30 mouse cellular contexts compared by ENCODE assay signal in the genomic region with DNA sequence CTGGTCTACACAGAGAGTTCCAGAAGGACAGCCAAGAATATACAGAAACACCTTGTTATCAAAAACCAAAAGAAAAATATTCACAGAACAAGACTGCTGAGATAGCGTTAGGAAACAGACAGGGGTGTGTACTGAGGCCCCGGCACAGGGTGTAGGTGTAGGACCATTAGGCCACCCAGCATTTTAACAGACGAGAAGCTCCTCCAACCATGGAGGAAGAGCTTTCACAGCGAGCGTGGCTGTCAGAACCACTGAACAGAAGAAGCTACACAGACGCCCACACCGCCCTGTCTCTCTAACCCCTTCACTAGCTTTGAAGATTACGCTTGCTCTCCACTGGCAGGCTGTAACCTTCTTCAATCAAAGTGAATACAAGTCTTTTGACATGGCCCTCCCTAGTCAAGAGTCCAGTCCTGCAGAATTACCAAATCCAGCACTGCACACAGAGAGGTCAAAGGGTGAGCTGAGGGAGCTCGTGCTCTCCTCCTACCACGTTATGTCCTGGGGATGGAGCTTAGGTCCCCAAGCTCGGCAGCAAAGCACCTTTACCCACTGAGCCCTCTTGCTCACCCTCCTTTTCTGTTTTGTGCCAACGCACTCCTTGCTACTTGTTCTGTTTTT.
DNase-seq lines count a peak whose midpoint lies in the region; ATAC-seq and TF ChIP-seq lines count a peak whose summit lies in the region.
"Had no signal": no experiment of that assay in that cellular context is flagged by ENCODE, and none has a peak within 500 bp of the region (broad histone marks: within the 10 kb centered on the region; RNA-seq: fewer than 3 reads in every experiment).

No protein-coding gene starts in this region.

- H3K4me1 ChIP-seq in heart, embryonic 12.5 days (replicated peaks): peaks cover 26% of the 10 kb centered on the region
- H3K4me1 ChIP-seq in heart, embryonic 10.5 days: peaks cover 30% of the 10 kb centered on the region
- no peaks in the 10 kb centered on the region for H3K4me1 ChIP-seq in midbrain, embryonic 15.5 days
- H3K4me1 ChIP-seq in midbrain, postnatal 0 days (ENCODE audit: insufficient read depth, low read length): no peaks in the 10 kb centered on the region
- no peaks in the 10 kb centered on the region; the same call in 1 of the 2 replicates for H3K4me1 ChIP-seq in liver, embryonic 16.5 days (ENCODE audit: control insufficient read depth, low read depth, low read length)
- H3K4me1 ChIP-seq: embryonic facial prominence, embryonic 12.5 days; hindbrain, embryonic 15.5 days; limb, embryonic 10.5 days; limb, embryonic 15.5 days; neural tube, embryonic 12.5 days had no signal

- no peak for DNase-seq in heart, embryonic 10.5 days (ENCODE audit: low spot score)
- DNase-seq in midbrain, postnatal 0 days (ENCODE audit: low spot score): no peak
- DNase-seq in layer of hippocampus, postnatal 25 days (ENCODE audit: extremely low spot score in 1 of 2, low spot score in 1 of 2): no peak
- DNase-seq: adrenal gland, postnatal 36 days; cerebellum, adult 2 months; cerebellum, postnatal 25 days; gastrocnemius, postnatal 10 days; heart, postnatal 10 days; kidney, adult 8-10 months; lung, postnatal 4 days; right cerebral cortex, postnatal 4 days; thymus, adult 18-20 months; thymus, postnatal 25 days had no signal

- ATAC-seq in heart, embryonic 12.5 days (ENCODE audit: insufficient number of reproducible peaks, low FRiP score): peak; percentile 15; the same call in 1 of the 2 replicates
- peak; percentile 19; the same call in 1 of the 2 replicates for ATAC-seq in midbrain, embryonic 15.5 days (replicated peaks)
- ATAC-seq in midbrain, postnatal 0 days (ENCODE audit: low FRiP score): no peak
- peak; percentile 94 for ATAC-seq in liver, embryonic 16.5 days (ENCODE audit: low read depth)
- no peak for ATAC-seq in erythroid progenitor cell, adult 5-6 weeks (replicated peaks; ENCODE audit: low FRiP score, poor library complexity, severe bottlenecking)
- ATAC-seq: CD4-positive, CD25-positive, alpha-beta regulatory T cell, adult 4 months; forebrain, embryonic 16.5 days; midbrain, embryonic 16.5 days had no signal

- no peak overlapping the region for H3K9ac ChIP-seq in heart, embryonic 12.5 days
- no peak overlapping the region for H3K9ac ChIP-seq in midbrain, embryonic 15.5 days
- no peak overlapping the region for H3K9ac ChIP-seq in midbrain, postnatal 0 days (replicated peaks; ENCODE audit: low read length, poor library complexity, severe bottlenecking)
- no peak overlapping the region for H3K9ac ChIP-seq in liver, embryonic 16.5 days (ENCODE audit: low read depth, low read length)
- H3K9ac ChIP-seq: embryonic facial prominence, embryonic 12.5 days; heart, embryonic 13.5 days; hindbrain, embryonic 15.5 days; limb, embryonic 15.5 days; neural tube, embryonic 12.5 days had no signal

- no peak overlapping the region for H3K4me3 ChIP-seq in heart, embryonic 12.5 days
- no peak overlapping the region for H3K4me3 ChIP-seq in heart, embryonic 10.5 days
- no peak overlapping the region for H3K4me3 ChIP-seq in midbrain, embryonic 15.5 days
- no peak overlapping the region for H3K4me3 ChIP-seq in midbrain, postnatal 0 days (ENCODE audit: low read depth, low read length)
- H3K4me3 ChIP-seq in liver, embryonic 16.5 days (ENCODE audit: low read depth, low read length): no peak overlapping the region
- H3K4me3 ChIP-seq: embryonic facial prominence, embryonic 12.5 days; heart, embryonic 13.5 days; hindbrain, embryonic 15.5 days; limb, embryonic 10.5 days; limb, embryonic 15.5 days; megakaryocyte, embryonic 14.5 days; myocyte; neural tube, embryonic 12.5 days had no signal

- H3K27me3 ChIP-seq in heart, embryonic 12.5 days (replicated peaks): no peaks in the 10 kb centered on the region
- H3K27me3 ChIP-seq in heart, embryonic 10.5 days (ENCODE audit: insufficient read depth, poor library complexity, severe bottlenecking): no peaks in the 10 kb centered on the region
- H3K27me3 ChIP-seq in midbrain, embryonic 15.5 days (replicated peaks): no peaks in the 10 kb centered on the region
- no peaks in the 10 kb centered on the region for H3K27me3 ChIP-seq in midbrain, postnatal 0 days (ENCODE audit: insufficient read depth, low read length)
- H3K27me3 ChIP-seq in liver, embryonic 16.5 days (ENCODE audit: control insufficient read depth, insufficient read depth, low read depth, low read length): no peaks in the 10 kb centered on the region
- H3K27me3 ChIP-seq: embryonic facial prominence, embryonic 12.5 days; heart, embryonic 13.5 days; hindbrain, embryonic 15.5 days; limb, embryonic 15.5 days; megakaryocyte, embryonic 14.5 days; neural tube, embryonic 12.5 days had no signal

- no peak for TF ChIP-seq CTCF in midbrain, postnatal 0 days (IDR thresholded peaks at IDR 0.05)

- H3K9me3 ChIP-seq in heart, embryonic 12.5 days (replicated peaks): no peaks in the 10 kb centered on the region
- H3K9me3 ChIP-seq in heart, embryonic 10.5 days: no peaks in the 10 kb centered on the region
- no peaks in the 10 kb centered on the region for H3K9me3 ChIP-seq in midbrain, embryonic 15.5 days
- no peaks in the 10 kb centered on the region for H3K9me3 ChIP-seq in midbrain, postnatal 0 days (ENCODE audit: low read length)
- no peaks in the 10 kb centered on the region for H3K9me3 ChIP-seq in liver, embryonic 16.5 days (replicated peaks; ENCODE audit: control insufficient read depth, low read length)
- H3K9me3 ChIP-seq: embryonic facial prominence, embryonic 12.5 days; heart, embryonic 13.5 days; hindbrain, embryonic 15.5 days; limb, embryonic 10.5 days; limb, embryonic 15.5 days; megakaryocyte, embryonic 14.5 days; neural tube, embryonic 12.5 days had no signal

- no peak overlapping the region for H3K4me2 ChIP-seq in heart, embryonic 12.5 days
- H3K4me2 ChIP-seq in midbrain, embryonic 15.5 days: no peak overlapping the region
- no peak overlapping the region for H3K4me2 ChIP-seq in midbrain, postnatal 0 days (ENCODE audit: low read depth, low read length, poor library complexity, severe bottlenecking)
- no peak overlapping the region for H3K4me2 ChIP-seq in liver, embryonic 16.5 days (ENCODE audit: low read depth, low read length)
- H3K4me2 ChIP-seq: embryonic facial prominence, embryonic 12.5 days; heart, embryonic 13.5 days; hindbrain, embryonic 15.5 days; limb, embryonic 15.5 days; neural tube, embryonic 12.5 days had no signal

- 53% methylated on average over 12 of the region's 12 CpGs for WGBS in heart, embryonic 12.5 days
- 58% methylated on average over 12 of the region's 12 CpGs for WGBS in heart, embryonic 10.5 days
- WGBS in midbrain, embryonic 15.5 days: 77% methylated on average over 12 of the region's 12 CpGs
- 59% methylated on average over 12 of the region's 12 CpGs for WGBS in midbrain, postnatal 0 days
- WGBS in liver, embryonic 16.5 days (ENCODE audit: insufficient replicate concordance): 56% methylated on average over 12 of the region's 12 CpGs

- H3K27ac ChIP-seq in heart, embryonic 12.5 days (ENCODE audit: poor library complexity, severe bottlenecking): no peak overlapping the region
- no peak overlapping the region for H3K27ac ChIP-seq in heart, embryonic 10.5 days
- H3K27ac ChIP-seq in midbrain, embryonic 15.5 days: no peak overlapping the region
- H3K27ac ChIP-seq in midbrain, postnatal 0 days (ENCODE audit: low read depth, low read length): no peak overlapping the region
- peak overlapping the region; percentile 2; the same call in 1 of the 2 replicates for H3K27ac ChIP-seq in liver, embryonic 16.5 days (ENCODE audit: low read length)
- H3K27ac ChIP-seq: embryonic facial prominence, embryonic 12.5 days; heart, embryonic 13.5 days; hindbrain, embryonic 15.5 days; kidney, postnatal 0 days; limb, embryonic 10.5 days; limb, embryonic 15.5 days; neural tube, embryonic 12.5 days; stomach, postnatal 0 days had no signal

- peaks cover 20% of the 10 kb centered on the region for H3K36me3 ChIP-seq in heart, embryonic 12.5 days
- peaks cover 11% of the 10 kb centered on the region for H3K36me3 ChIP-seq in heart, embryonic 10.5 days
- 0 out of 2 replicates have a peak, but pooled peaks cover 3% of the 10 kb centered on the region for H3K36me3 ChIP-seq in midbrain, embryonic 15.5 days (replicated peaks)
- H3K36me3 ChIP-seq in midbrain, postnatal 0 days (ENCODE audit: insufficient read depth, low read length): peaks cover 9% of the 10 kb centered on the region; the same call in 1 of the 2 replicates
- H3K36me3 ChIP-seq in liver, embryonic 16.5 days (ENCODE audit: control insufficient read depth, insufficient read depth): no peaks in the 10 kb centered on the region; the same call in 1 of the 2 replicates

Comparison
In these comparisons a context has a peak if more than half of its experiments do, and no peak if none do; other contexts are left out.
1. ATAC-seq: peak in heart, embryonic 12.5 days (single experiment), midbrain, embryonic 15.5 days (single experiment) and liver, embryonic 16.5 days (single experiment); none in midbrain, postnatal 0 days (single experiment) and erythroid progenitor cell, adult 5-6 weeks (single experiment).